Mouse (Mus musculus) CH12.LX (cell line): ENCODE measurements around the gene Rpl9-ps1. TPM values are rescaled to one million over a fixed set of nuclear protein-coding genes. Genes with fewer than 3 reads are reported as not detected.

ENCODE experiments used
- DNase-seq: peaks from one replicate; pipeline ENCODE4 v3.0.0-alpha.2; 2013; ENCODE audit errors: extremely low read depth
- H3K27ac ChIP-seq: 2 replicates; pipeline ENCODE4 v1.5.1; 2012; ENCODE audit warnings: low read depth, mild to moderate bottlenecking, control low read depth, moderate library complexity; ENCODE audit not compliant: insufficient read depth
- H3K27me3 ChIP-seq: replicated peaks from 2 replicates; pipeline ENCODE3; 2012; ENCODE audit warnings: inconsistent platforms
- H3K36me3 ChIP-seq, 2 experiments: replicated peaks in 1 of 2; 2 replicates each; pipeline versions ENCODE3 to v1.6.1; 2012; ENCODE audit warnings: inconsistent platforms in 1 of 2, low read length in 1 of 2, mild to moderate bottlenecking in 1 of 2, mixed read lengths in 1 of 2, moderate library complexity in 1 of 2; ENCODE audit not compliant: control insufficient read depth in 1 of 2, insufficient read depth in 1 of 2
- H3K4me1 ChIP-seq, 2 experiments: 2 replicates each; pipeline ENCODE4 v1.6.1; 2012; ENCODE audit warnings: inconsistent platforms in 1 of 2, moderate library complexity in 1 of 2; ENCODE audit not compliant: insufficient read depth in 2 of 2, control insufficient read depth in 1 of 2
- H3K4me2 ChIP-seq: 2 replicates; pipeline ENCODE4 v1.6.1; 2012; ENCODE audit warnings: low read depth, mild to moderate bottlenecking, control low read depth; ENCODE audit not compliant: poor library complexity, insufficient read depth, severe bottlenecking
- H3K4me3 ChIP-seq, 3 experiments: fragments of 150-350 bp in 1 of 3; sonication (generic) in 1 of 3; replicated peaks in 1 of 3; 2 replicates each; pipeline versions ENCODE3 to v1.5.1; 2011 to 2012; ENCODE audit warnings: low read depth in 2 of 3, low read length in 2 of 3, mild to moderate bottlenecking in 2 of 3, moderate library complexity in 2 of 3, control low read depth in 1 of 3, improper control_type of control experiment in 1 of 3, inconsistent platforms in 1 of 3, mixed read lengths in 1 of 3; ENCODE audit not compliant: poor library complexity in 1 of 3
- H3K79me2 ChIP-seq: replicated peaks from 2 replicates; pipeline ENCODE4 v1.6.1; 2012; ENCODE audit warnings: mild to moderate bottlenecking, moderate library complexity; ENCODE audit not compliant: control insufficient read depth, poor library complexity, insufficient read depth, severe bottlenecking; ENCODE audit errors: extremely low read depth
- H3K9ac ChIP-seq: 2 replicates; pipeline ENCODE4 v1.6.1; 2012; ENCODE audit warnings: low read depth, mild to moderate bottlenecking, control low read depth, moderate library complexity; ENCODE audit not compliant: insufficient read depth
- H3K9me3 ChIP-seq: replicated peaks from 2 replicates; pipeline ENCODE3; 2012; ENCODE audit warnings: low read length, inconsistent platforms, mixed read lengths
- CHD1 ChIP-seq: IDR thresholded peaks from 2 replicates; pipeline ENCODE4 v1.6.1; 2012; ENCODE audit warnings: low read depth, low read length, improper control_type of control experiment, inconsistent platforms
- CHD2 ChIP-seq: IDR thresholded peaks from 2 replicates; pipeline ENCODE4 v1.6.1; 2011; ENCODE audit warnings: low read length, improper control_type of control experiment
- CTCF ChIP-seq, 2 experiments: IDR thresholded peaks in 1 of 2; conservative IDR thresholded peaks in 1 of 2; 2 replicates each; pipeline ENCODE4 v1.5.1; 2011 to 2012; ENCODE audit warnings: low read depth in 2 of 2, low read length in 2 of 2, improper control_type of control experiment in 1 of 2, inconsistent platforms in 1 of 2, mild to moderate bottlenecking in 1 of 2, moderate library complexity in 1 of 2
- ELF1 ChIP-seq: IDR thresholded peaks from 2 replicates; pipeline ENCODE4 v1.6.1; 2014; ENCODE audit warnings: low read depth, mild to moderate bottlenecking, inconsistent platforms, low read length, improper control_type of control experiment
- EP300 ChIP-seq: IDR thresholded peaks from 2 replicates; pipeline ENCODE4 v1.6.1; 2011; ENCODE audit warnings: low read length, improper control_type of control experiment
- ETS1 ChIP-seq: conservative IDR thresholded peaks from 2 replicates; pipeline ENCODE4 v1.6.1; 2012; ENCODE audit warnings: low read depth, mild to moderate bottlenecking, inconsistent platforms, low read length, improper control_type of control experiment, moderate library complexity
- IRF4 ChIP-seq: IDR thresholded peaks from 2 replicates; pipeline ENCODE4 v1.6.1; 2014; ENCODE audit warnings: low read depth, mild to moderate bottlenecking, inconsistent platforms, low read length, improper control_type of control experiment
- JUND ChIP-seq: conservative IDR thresholded peaks from 2 replicates; pipeline ENCODE4 v1.6.1; 2011; ENCODE audit warnings: low read depth, low read length, improper control_type of control experiment
- MAFK ChIP-seq: IDR thresholded peaks from 2 replicates; pipeline ENCODE4 v1.6.1; 2011; ENCODE audit warnings: low read length, improper control_type of control experiment; ENCODE audit not compliant: insufficient replicate concordance
- MAX ChIP-seq: IDR thresholded peaks from 2 replicates; pipeline ENCODE4 v1.6.1; 2011; ENCODE audit warnings: low read length, improper control_type of control experiment
- MAZ ChIP-seq: IDR thresholded peaks from 2 replicates; pipeline ENCODE4 v1.6.1; 2012; ENCODE audit warnings: low read depth, mild to moderate bottlenecking, inconsistent platforms, low read length, improper control_type of control experiment, moderate library complexity
- MEF2A ChIP-seq: IDR thresholded peaks from 2 replicates; pipeline ENCODE4 v1.6.1; 2014; ENCODE audit warnings: low read depth, mild to moderate bottlenecking, inconsistent platforms, low read length, improper control_type of control experiment, borderline replicate concordance
- NRF1 ChIP-seq: IDR thresholded peaks from 2 replicates; pipeline ENCODE4 v1.6.1; 2014; ENCODE audit warnings: low read depth, mild to moderate bottlenecking, inconsistent platforms, low read length, improper control_type of control experiment, moderate library complexity
- RAD21 ChIP-seq: IDR thresholded peaks from 2 replicates; pipeline ENCODE4 v1.6.1; 2011; ENCODE audit warnings: low read depth, mild to moderate bottlenecking, low read length, improper control_type of control experiment, moderate library complexity
- UBTF ChIP-seq: IDR thresholded peaks from 2 replicates; pipeline ENCODE4 v1.6.1; 2012; ENCODE audit warnings: low read depth, mild to moderate bottlenecking, inconsistent platforms, low read length, improper control_type of control experiment, moderate library complexity
- USF1 ChIP-seq: IDR thresholded peaks from 2 replicates; pipeline ENCODE4 v1.6.1; 2014; ENCODE audit warnings: low read depth, mild to moderate bottlenecking, inconsistent platforms, low read length, improper control_type of control experiment
- USF2 ChIP-seq: conservative IDR thresholded peaks from 2 replicates; pipeline ENCODE4 v1.6.1; 2011; ENCODE audit warnings: low read depth, low read length, improper control_type of control experiment
- ZC3H11A ChIP-seq: IDR thresholded peaks from 2 replicates; pipeline ENCODE4 v1.6.1; 2012; ENCODE audit warnings: low read depth, mild to moderate bottlenecking, inconsistent platforms, low read length, improper control_type of control experiment
- dilution Hi-C: fragments of 300-500 bp; cut with MboI; formaldehyde crosslinking; loops from 2 replicates; pipeline ENCODE4 v1.14.3; 2020; ENCODE audit warnings: low sequenced_read_pairs; ENCODE audit not compliant: extremely low pct_unique_long_range_greater_than_20kb, extremely low pct_ligation_motif_present
- in situ Hi-C: fragments of 300-500 bp; cut with MboI; formaldehyde crosslinking; loops from 3 replicates; pipeline ENCODE4 v1.14.3; 2019; ENCODE audit warnings: low sequenced_read_pairs, low pct_ligation_motif_present, low pct_unique_long_range_greater_than_20kb, mixed read lengths
- polyA plus RNA-seq: library from polyadenylated mRNA; unstranded; fragments of >175 nt; gene quantifications from 2 replicates; pipeline ENCODE4 v1.2.1, GENCODE M21; 2012; ENCODE audit warnings: low read depth; ENCODE audit not compliant: insufficient read length
- total RNA-seq, 2 experiments: library from RNA; depleted of rRNA; stranded (reverse); fragments of 300-350 nt in 1 of 2; fragments of >200 nt in 1 of 2; gene quantifications; 2 replicates each; pipeline ENCODE4 v1.2.3; 2012 to 2014

Rpl9-ps1 gene
- total and polyA plus RNA-seq, 3 experiments = not detected

DNA sequence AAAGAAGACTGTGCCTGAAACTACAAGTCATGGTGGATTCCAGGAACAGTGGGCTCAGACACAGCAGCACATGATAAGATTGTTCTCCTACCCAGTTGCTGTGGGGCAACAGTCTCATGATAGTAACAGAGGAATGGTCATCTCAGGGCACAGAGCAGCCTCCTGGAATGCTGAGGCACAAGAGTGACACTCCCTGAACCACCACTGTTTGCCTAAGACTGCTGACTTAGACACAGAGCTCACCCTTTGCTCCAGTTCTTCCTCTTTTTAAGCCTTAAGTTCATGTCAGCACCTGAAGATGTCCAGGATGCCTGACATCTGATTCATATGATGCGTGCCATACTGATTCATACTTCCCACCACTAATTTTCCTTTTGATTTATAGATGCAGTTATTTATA, 28.8 kb downstream of the Rpl9-ps1 start:
- Histone ChIP-seq H3K9ac (no peak overlapping the region), H3K36me3 (no peaks in the 10 kb centered on the region), H3K27me3 (no peaks in the 10 kb centered on the region), H3K79me2 (no peaks in the 10 kb centered on the region), H3K9me3 (no peaks in the 10 kb centered on the region), H3K4me1 (peaks cover 2 to 29% of the 10 kb centered on the region in 2 experiments; a peak in 3 of 4 replicates), H3K4me2 (no peak overlapping the region), H3K27ac (no peak overlapping the region), H3K4me3 (no peak overlapping the region)
- DNase-seq = no peak
- TF ChIP-seq USF2 (no peak), CHD2 (no peak), NRF1 (no peak), MEF2A (no peak), MAFK (no peak), JUND (no peak), USF1 (no peak), MAX (no peak), UBTF (no peak), RAD21 (no peak), CHD1 (no peak), ETS1 (no peak), ELF1 (no peak), MAZ (no peak), CTCF (conservative IDR thresholded peaks at IDR 0.05 in 1 of 2, IDR thresholded peaks at IDR 0.05 in 1 of 2; ENCODE audit: low read depth in 2 of 2, low read length in 2 of 2) (no peak), ZC3H11A (no peak)
- dilution Hi-C loops = no loop called here
- in situ Hi-C loops = no loop called here

DNA sequence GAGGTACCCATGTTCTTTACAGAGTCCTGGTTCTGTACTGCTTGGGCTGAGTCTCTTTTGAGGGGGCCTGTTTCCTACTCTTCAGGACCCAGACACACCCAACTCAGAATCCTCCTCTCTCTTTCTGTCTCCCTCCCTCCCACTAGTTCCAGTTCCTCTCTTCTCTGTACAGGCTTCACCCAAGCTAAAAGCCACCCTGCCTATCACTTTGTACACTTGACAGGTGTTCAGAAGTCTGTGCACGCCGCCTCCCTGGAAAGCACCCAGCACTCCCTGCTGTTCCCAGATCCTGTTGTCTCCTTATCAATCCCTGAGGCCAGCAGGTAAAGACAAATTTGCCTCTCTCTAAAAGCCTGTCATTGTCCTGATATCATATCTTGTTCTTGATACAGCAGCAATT, 34.5 kb downstream of the Rpl9-ps1 start:
- H3K27ac ChIP-seq = no peak overlapping the region
- peaks cover 0 to 20% of the 10 kb centered on the region in 2 experiments; a peak in 2 of 4 replicates for H3K4me1 ChIP-seq
- peak; percentile 47 for DNase-seq
- H3K36me3 ChIP-seq = no peaks in the 10 kb centered on the region
- peaks cover 1% of the 10 kb centered on the region for H3K27me3 ChIP-seq
- dilution Hi-C loops (no loop called here), in situ Hi-C loops (no loop called here)
- H3K79me2 ChIP-seq = no peaks in the 10 kb centered on the region
- H3K4me2 ChIP-seq = no peak overlapping the region
- H3K9me3 ChIP-seq = no peaks in the 10 kb centered on the region
- TF ChIP-seq NRF1 = no peak
- TF ChIP-seq EP300 = peak; percentile 71
- peak; percentile 63 for TF ChIP-seq IRF4
- TF ChIP-seq, all 38 proteins: peak for 2
- no peak overlapping the region for H3K9ac ChIP-seq
- no peak overlapping the region for H3K4me3 ChIP-seq
